Mouse (Mus musculus): ENCODE results near the gene Cyp2j13.

Cyp2j13 gene

GRCm38 (mm10) chr4:96077261-96078125 is at the start of gene Cyp2j13:
Cyp2j13 (minus strand) TSS chr4:96077546.
- no peak for TF ChIP-seq GATA4 (IDR thresholded peaks at IDR 0.05; ENCODE audit: insufficient replicate concordance, low read length)

- no peak for TF ChIP-seq GATA4 (IDR thresholded peaks at IDR 0.05; ENCODE audit: insufficient replicate concordance, low read length)
Measured at GRCm38 (mm10) chr4:96096841-96097240, 19.5 kb upstream of the Cyp2j13 start.

GRCm38 (mm10) chr4:96091869-96092268 is 14.5 kb upstream of the Cyp2j13 start:
- TF ChIP-seq GATA4 (IDR thresholded peaks at IDR 0.05; ENCODE audit: insufficient replicate concordance, low read length), result no peak

GRCm38 (mm10) chr4:96078308-96078707 is 962 bp upstream of the Cyp2j13 start:
- no peak for TF ChIP-seq GATA4 (IDR thresholded peaks at IDR 0.05; ENCODE audit: insufficient replicate concordance, low read length)

- TF ChIP-seq GATA4 (IDR thresholded peaks at IDR 0.05; ENCODE audit: insufficient replicate concordance, low read length), result no peak
Measured at GRCm38 (mm10) chr4:96062045-96062444, 15.3 kb downstream of the Cyp2j13 start.

GRCm38 (mm10) chr4:96060106-96060505 is 17.2 kb downstream of the Cyp2j13 start:
- TF ChIP-seq GATA4 (IDR thresholded peaks at IDR 0.05; ENCODE audit: insufficient replicate concordance, low read length), result no peak

GRCm38 (mm10) chr4:96028412-96028811 is 48.9 kb downstream of the Cyp2j13 start:
- no peak for TF ChIP-seq GATA4 (IDR thresholded peaks at IDR 0.05; ENCODE audit: insufficient replicate concordance, low read length)

GRCm38 (mm10) chr4:96022803-96023202 is 54.5 kb downstream of the Cyp2j13 start:
- no peak for TF ChIP-seq GATA4 (IDR thresholded peaks at IDR 0.05; ENCODE audit: insufficient replicate concordance, low read length)

- no peak for TF ChIP-seq GATA4 (IDR thresholded peaks at IDR 0.05; ENCODE audit: insufficient replicate concordance, low read length)
Measured at GRCm38 (mm10) chr4:96016875-96017274, 60.5 kb downstream of the Cyp2j13 start.
